Mouse (Mus musculus) erythroid progenitor cell, adult 5-6 weeks (primary cell): Measurements from ENCODE around the gene Pbld1. TPM values are rescaled to one million over a fixed set of nuclear protein-coding genes. Genes with fewer than 3 reads are reported as not detected.

ENCODE experiments used
- ATAC-seq: replicated peaks from 2 replicates; pipeline ENCODE4 v1.8.0; 2016; ENCODE audit warnings: moderate number of reproducible peaks, mild to moderate bottlenecking, moderate TSS enrichment, inconsistent platforms; ENCODE audit not compliant: poor library complexity, low FRiP score, severe bottlenecking
- total RNA-seq, 2 experiments: library from RNA; stranded (forward) in 1 of 2; stranded (reverse) in 1 of 2; fragments of 150-400 nt in 1 of 2; fragments of 186-747, 209-891 nt in 1 of 2; gene quantifications; 2 replicates each; pipeline versions ENCODE4 v1.2.3 to v1.2.4; 2015 to 2017; ENCODE audit warnings: low replicate concordance in 2 of 2

Pbld1 gene
- total RNA-seq, 2 experiments from 2014 or later: not detected

DNA sequence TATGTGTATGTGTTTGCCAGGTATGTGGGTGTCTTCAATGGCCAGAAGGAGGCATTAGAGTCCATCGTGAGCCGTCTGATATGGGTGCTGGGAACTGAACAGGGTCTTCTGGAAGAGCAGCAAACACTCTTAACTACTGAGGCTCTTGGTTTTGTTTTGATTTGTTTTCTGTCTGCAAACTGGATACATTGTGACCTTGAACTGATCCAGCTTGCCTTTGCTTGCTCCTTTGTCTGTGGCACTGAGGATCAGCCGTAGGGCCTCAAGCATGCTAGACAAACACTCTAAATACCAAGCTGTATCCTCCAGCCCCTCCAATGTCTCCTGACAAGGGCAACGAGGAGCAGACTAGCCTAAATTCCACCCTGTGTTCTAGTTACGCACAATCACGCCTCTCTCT is 67.2 kb downstream of the Pbld1 start:
- ATAC-seq: no peak

Other genes with a start within 250 kb of the Pbld1 start
- 2.2 and 6.7 TPM in 2 replicates for gene Tet1, start 151.2 kb upstream of the Pbld1 start, total RNA-seq (2015; ENCODE audit: low replicate concordance)
- 0.39 and 0.76 TPM in 2 replicates for gene Tet1, start 151.2 kb upstream of the Pbld1 start, total RNA-seq (2017; ENCODE audit: low replicate concordance)
- 9.6 and 15.5 TPM in 2 replicates for gene Slc25a16, start 139.5 kb upstream of the Pbld1 start, total RNA-seq (2015; ENCODE audit: low replicate concordance)
- gene Slc25a16, start 139.5 kb upstream of the Pbld1 start, total RNA-seq (2017; ENCODE audit: low replicate concordance): 9.1 and 19.9 TPM in 2 replicates
- gene Dna2, start 113.1 kb upstream of the Pbld1 start, total RNA-seq (2015; ENCODE audit: low replicate concordance): 41.9 and 47.2 TPM in 2 replicates
- 45.7 and 49.2 TPM in 2 replicates for gene Dna2, start 113.1 kb upstream of the Pbld1 start, total RNA-seq (2017; ENCODE audit: low replicate concordance)
- 1.4 and 3.8 TPM in 2 replicates for gene Rufy2, start 79.9 kb upstream of the Pbld1 start, total RNA-seq (2015; ENCODE audit: low replicate concordance)
- 1.7 and 2.2 TPM in 2 replicates for gene Rufy2, start 79.9 kb upstream of the Pbld1 start, total RNA-seq (2017; ENCODE audit: low replicate concordance)
- 28.9 and 56.2 TPM in 2 replicates for gene Hnrnph3, start 35.9 kb upstream of the Pbld1 start, total RNA-seq (2015; ENCODE audit: low replicate concordance)
- 37.2 and 46.0 TPM in 2 replicates for gene Hnrnph3, start 35.9 kb upstream of the Pbld1 start, total RNA-seq (2017; ENCODE audit: low replicate concordance)
- gene Pbld2, start 35.8 kb upstream of the Pbld1 start, total RNA-seq (2015; ENCODE audit: low replicate concordance): not detected in 2 replicates
- gene Pbld2, start 35.8 kb upstream of the Pbld1 start, total RNA-seq (2017; ENCODE audit: low replicate concordance): not detected in 2 replicates
- gene Atoh7, start 39.5 kb downstream of the Pbld1 start, total RNA-seq (2015; ENCODE audit: low replicate concordance): not detected in 2 replicates
- gene Atoh7, start 39.5 kb downstream of the Pbld1 start, total RNA-seq (2017; ENCODE audit: low replicate concordance): not detected in 2 replicates
- 1.1 TPM in 1 of 2 replicates, not detected in the other for gene Mypn, start 143.8 kb downstream of the Pbld1 start, total RNA-seq (2015; ENCODE audit: low replicate concordance)
- 1.1 TPM in 1 of 2 replicates, not detected in the other for gene Mypn, start 143.8 kb downstream of the Pbld1 start, total RNA-seq (2017; ENCODE audit: low replicate concordance)
- gene Herc4, start 183.6 kb downstream of the Pbld1 start, total RNA-seq (2015; ENCODE audit: low replicate concordance): 106 and 130 TPM in 2 replicates
- gene Herc4, start 183.6 kb downstream of the Pbld1 start, total RNA-seq (2017; ENCODE audit: low replicate concordance): 96.5 and 100 TPM in 2 replicates